Mouse (Mus musculus) MEL-GATA-1-ER (cell line): ENCODE results near the gene Ncs1.
A peak's percentile ranks its signal among the peaks of the same experiment; 100 is the strongest.

ENCODE experiments used
- DNase-seq: peaks from one replicate; pipeline ENCODE4 v3.0.0-alpha.2; 2012; ENCODE audit warnings: low read depth; ENCODE audit errors: extremely low read depth

The Ncs1 gene

DNA sequence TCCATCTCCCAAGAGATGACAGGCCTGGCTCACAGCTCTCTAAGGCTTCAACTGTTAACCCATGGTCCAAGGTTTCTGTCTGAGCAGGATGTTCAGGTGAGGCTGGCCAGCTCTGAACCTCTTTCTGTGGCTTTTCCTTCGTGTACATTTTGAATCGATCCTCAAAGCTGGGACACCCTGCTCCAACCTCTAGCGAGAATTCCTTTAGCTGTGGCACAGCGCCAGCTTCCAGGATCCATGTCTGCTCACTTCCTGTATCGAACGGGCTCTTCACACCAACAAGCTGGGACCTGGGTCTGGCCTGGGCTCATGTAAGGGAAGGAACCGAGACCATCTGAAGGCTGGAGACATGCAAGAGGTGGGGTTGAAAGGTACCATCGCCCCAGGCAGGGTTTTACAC, 1.4 kb upstream of the Ncs1 start:
- DNase-seq = no peak

DNA sequence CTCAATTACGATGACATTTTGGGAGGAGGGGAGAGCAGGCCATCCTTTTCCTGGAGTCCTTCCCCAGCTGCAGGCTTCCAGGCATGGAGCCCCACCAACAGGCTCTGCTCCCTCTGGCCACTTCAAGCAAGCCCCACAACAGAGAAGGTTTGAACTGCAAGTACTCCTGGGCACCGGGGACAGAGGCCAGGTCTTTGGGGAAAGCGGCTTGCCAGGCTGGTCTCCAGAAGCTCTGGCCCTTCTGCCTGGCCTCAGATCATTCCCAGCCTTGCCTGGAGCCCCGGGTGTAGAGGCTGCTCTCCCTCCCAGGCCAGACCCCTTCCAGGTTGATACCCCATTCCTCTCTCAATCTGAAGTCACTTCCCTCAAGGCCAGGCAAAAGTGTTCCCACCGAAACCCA, 572 bp upstream of the Ncs1 start:
- DNase-seq = no peak

DNA sequence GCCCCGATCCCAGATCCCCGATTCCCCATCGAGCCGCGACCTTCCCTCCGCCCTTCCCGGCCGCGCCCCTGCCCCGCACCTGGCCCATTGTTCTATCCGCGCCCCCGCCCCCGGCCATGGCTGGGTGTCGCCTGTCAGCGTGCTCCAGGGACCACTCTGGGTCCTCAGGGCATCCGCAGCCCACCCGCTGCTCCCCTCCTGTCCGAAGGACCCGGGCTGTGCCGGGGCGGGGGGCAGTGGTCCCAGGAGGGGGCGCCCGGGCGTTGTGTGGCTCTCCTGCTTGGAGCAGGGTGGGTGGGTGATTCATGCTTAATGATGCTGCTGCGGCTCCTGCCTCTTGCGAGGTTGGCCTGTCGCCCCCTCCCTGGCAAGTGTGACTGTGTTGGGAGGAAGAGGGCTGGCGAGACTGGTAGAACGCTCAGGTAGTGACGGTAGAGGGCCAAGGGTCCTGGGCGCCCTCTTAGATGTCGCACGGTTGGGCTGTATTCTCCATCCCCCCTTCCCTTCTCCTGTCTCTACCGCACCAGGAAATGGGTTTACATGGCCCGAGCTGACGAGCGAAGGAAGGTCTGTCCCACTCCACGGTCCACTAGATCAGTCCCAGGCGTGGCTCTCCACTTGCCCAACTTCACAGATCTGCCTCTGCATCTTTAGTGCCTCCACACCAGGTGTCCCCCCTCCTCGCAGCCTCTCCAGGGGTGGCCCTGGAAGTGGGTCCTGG, 788 bp downstream of the Ncs1 start:
- DNase-seq = no peak

GRCm38 (mm10) chr2:31248856-31249255, 3.2 kb downstream of the Ncs1 start:
- no peak for DNase-seq

DNA sequence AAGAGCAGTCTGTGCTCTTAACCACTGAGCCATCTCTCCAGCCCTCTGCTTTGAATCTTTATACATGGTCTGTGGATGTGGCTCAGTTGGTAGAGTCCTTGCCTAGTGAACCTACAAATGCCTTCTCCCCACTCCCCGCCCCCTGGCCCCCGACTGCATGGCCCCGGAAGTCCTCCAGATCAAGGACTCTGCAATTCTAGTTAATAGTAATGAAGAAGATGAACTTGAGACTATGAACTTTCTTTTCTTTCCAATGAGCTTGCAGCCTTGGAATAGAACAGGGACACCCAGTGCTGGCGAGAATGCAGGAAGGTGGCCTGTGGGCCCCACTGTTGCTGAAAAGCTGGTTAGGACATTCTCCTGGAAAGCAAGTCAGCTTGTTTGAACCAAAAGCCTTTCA, 6.5 kb downstream of the Ncs1 start:
- no peak for DNase-seq

DNA sequence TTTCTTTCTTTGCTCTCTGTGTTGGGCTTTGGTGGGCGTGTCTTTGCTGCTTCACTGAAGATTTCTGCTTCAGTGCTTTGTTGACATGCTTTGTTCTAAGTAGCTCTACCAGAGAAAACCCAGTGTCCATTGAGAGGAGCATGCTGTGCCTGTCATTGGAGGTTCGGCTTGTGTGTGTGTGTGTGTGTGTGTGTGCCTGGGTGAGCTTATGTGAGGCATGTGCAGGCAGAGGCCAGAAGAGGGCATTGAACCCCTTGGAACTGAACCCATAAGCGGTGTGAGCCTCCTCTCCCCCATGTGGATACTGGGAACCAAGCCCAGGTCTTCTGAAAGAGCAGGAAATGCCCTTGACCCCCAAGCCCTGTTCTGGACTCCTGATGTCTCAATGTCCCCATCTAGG, 7.8 kb downstream of the Ncs1 start:
- DNase-seq = no peak

GRCm38 (mm10) chr2:31254806-31255205, 9.2 kb downstream of the Ncs1 start:
- no peak for DNase-seq

- peak; percentile 21 for DNase-seq
Observed at GRCm38 (mm10) chr2:31255952-31256938, 10.6 kb downstream of the Ncs1 start.

DNA sequence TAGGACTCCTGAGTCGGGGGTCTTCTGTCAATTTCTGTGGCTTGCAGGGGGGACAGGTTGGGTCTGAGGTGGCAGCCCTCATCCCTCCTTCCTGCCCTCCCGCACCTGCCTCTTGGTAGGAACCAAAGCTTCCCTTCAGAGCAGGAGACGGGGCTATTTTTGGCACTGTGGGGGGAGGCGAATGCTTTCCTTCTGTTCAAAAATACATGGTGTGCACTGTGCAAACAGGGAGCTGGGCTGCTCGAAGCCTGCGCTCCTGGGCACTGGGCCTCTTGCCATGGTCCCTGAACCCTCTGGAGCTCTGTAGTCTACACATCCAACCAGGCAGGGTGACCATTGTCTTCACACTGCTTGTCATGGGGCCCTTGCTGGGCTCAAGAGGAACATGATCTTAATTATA, 11.5 kb downstream of the Ncs1 start:
- no peak for DNase-seq

DNA sequence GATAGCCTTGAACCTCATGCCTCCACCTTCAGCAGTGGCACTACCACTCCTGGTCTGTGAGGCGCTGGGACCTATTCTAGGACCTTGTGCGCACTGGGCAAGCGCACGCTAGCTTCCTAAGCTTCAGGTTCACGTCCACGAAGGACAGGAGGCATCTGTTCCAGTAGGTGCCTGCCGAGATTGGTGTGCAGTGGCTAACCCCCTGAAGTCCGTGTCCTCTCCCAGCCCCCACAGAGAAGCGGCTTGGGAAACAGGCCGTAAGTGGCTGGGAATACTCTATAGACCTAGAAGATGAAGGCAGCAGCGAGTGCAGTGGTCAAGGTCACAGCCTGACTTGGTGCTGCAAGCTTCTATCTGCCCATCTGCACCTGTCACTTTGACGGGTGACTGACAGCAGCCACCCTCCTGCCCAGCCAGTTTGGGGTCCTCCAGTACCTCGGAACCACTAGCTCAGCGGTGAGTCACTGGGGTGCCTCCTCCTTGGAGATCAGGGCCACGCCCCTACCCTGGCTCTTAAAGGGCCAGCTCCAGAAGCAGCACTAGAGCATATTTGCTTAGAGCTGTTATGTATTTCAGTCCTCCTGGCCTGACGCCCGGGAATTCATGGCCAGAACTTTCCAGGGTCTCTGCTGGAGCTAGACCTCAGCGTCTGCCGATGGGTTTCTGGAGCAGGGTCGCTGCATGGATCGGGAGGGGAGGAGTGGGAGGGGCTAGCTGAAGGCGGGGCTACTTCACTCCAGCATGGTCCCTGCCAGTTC, 13.2 kb downstream of the Ncs1 start:
- peak; percentile 49 for DNase-seq

DNA sequence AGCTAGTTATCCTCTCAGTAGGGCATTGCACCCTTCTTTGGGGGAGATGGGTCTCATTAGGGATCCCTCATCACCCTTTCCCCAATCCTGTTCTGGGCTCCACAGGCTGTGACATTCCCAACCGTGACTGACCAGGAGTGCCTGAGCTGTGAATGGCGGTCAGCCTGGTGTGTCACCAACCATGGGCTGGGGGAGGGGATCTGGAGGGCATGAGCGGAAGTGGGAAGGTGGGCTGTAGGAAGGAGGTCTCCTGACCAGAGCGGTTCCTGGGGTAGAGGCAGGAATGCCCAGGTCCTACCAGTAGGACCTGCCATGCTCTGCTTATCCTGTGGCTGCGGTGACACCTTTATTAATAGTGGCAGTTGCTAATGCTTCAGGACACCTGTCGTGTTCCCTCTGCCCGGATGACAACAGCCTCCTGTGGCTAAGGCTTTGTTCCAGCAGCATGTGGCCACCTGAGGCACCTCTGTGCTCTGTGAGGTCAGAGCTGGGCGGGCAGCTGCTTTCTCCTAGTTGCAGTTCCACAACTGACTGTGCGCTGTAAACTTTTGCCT, 13.8 kb downstream of the Ncs1 start:
- no peak for DNase-seq

- DNase-seq = no peak
Observed at GRCm38 (mm10) chr2:31260549-31260948, 14.9 kb downstream of the Ncs1 start.

GRCm38 (mm10) chr2:31263039-31263461, 17.4 kb downstream of the Ncs1 start:
- DNase-seq = no peak

- DNase-seq = no peak
Observed at GRCm38 (mm10) chr2:31263746-31264378, 18.2 kb downstream of the Ncs1 start.

DNA sequence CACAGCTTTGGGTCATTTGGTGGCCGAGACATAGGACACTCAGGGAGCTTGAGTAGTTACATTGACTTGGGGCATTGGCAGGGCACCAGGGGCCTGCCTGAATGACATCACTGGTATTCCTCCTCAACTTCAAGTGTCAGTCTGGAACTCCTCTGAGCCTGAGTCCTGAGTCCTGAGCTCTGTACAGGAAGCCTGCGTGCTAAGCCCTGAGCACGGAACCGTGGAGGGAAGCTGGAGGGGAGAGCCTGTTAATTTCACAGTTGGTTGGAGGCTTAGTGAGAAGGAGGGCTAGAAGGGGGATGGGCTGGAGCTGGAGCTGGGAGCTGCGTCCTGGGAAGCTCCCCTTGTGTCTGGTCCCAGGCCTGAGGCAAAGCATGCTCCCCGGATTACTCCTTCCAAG, 21.8 kb downstream of the Ncs1 start:
- DNase-seq = no peak

DNA sequence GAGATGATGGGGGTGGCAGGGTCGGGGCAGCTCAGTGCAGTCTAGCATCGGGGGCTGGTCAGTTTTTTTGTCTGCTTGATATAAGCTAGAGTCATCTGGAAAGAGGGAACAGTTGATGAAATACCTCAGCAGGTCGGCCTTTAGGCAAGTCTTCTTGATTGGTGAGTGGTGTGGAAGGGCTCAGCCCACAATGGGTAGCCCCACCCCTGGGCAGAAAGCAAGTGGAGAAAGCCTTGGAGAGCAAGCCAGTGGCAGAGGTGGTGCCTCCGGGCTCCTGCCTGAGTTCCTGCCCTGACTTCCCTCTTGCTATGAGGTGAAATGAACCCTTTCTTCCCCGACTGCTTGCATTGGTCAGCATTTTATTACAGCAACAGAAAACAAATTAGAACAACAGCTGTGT, 23.0 kb downstream of the Ncs1 start:
- DNase-seq = no peak

DNA sequence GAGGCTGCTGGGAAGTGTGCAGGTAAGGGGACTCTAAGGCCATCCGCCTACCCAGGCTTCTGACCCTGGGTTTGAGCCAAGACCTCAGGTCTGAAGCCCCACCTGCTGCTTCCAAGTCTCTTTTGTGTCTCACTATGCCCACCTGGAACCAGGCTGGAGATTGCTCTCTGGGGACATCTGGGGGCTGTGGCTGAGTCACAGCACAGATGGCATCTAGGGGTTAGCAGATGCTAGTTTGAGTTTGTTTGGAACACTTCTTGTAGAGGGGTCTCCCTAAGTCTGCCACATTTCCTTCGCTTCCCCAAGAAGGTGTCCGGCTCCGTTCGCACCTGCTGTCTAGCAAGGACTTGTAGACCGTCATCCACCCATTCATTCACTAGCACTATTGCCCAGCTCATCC, 23.6 kb downstream of the Ncs1 start:
- DNase-seq = no peak

DNA sequence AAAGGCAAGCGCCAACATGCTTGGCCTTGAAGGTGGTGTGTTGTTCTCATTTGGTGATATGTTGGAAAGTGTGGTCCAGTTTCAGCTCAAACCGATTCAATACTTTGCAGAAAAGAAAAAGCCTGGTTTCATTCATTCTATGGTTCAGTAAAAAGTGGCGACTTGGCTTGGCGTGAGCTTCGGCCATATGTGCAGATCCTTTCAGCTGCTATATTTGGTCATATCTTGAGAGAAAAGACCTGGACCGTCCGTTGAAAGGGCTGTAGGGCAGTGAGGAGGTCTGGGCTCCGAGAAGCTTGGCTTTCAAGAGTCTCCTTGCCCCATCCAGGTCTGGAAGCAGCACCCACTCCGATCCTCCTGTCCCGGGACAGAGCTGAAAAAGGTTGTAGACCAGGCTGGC, 24.2 kb downstream of the Ncs1 start:
- no peak for DNase-seq

DNA sequence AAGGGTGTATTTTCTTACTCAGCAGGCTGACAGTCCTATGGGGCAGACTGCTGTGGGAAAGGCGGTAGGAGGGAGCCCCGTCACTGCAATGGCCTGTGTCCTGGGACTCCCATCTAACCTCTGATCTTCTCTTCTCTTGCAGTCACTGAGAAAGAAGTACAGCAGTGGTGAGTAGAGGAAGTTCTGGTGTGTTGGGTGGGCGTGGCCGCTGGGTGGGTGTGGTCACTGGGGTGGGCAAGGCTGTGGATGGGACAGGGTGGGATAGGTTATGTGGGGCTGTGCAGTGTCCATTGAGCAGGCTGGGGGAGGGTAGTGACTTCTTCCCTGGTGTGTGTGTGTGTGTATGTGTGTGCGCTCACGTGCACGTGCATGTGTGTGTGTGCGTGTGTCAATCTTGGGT, 24.8 kb downstream of the Ncs1 start:
- DNase-seq = no peak

- no peak for DNase-seq
Observed at GRCm38 (mm10) chr2:31271071-31271470, 25.4 kb downstream of the Ncs1 start.

DNA sequence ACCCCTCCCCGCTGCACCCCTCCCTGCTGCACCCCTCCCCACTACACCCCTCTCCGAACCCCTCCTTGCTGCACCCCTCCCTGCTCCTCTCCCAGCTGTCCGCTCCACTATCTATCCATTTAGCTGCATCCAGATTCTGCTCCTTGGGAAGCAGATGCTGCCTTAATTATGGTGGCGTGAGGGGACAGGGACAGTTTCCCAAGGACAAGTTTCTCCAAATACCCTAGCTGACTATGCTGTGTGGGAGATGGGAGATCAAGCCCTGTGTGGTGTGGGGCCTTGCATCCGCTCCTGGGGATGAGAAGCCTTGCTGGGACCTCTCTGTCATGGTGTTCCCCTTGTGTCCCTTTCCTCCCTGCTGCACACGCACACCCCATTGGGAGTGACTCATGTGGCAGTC, 29.4 kb downstream of the Ncs1 start:
- no peak for DNase-seq
